Mouse (Mus musculus) neural tube, embryonic 12.5 days (tissue): ENCODE data around the gene Kctd18. TPM values are rescaled to one million over a fixed set of nuclear protein-coding genes. Genes with fewer than 3 reads are reported as not detected.
"Not testable (repeated sequence)": the region's sequence is repeated elsewhere in the genome, so short reads cannot be mapped to it uniquely, and the experiment has no call there.

ENCODE experiments used
- ATAC-seq: fragments of 200-750 bp; cut with Nextera tagmentation; 2 replicates; pipeline ENCODE4 v1.8.0; 2017; ENCODE audit warnings: low read depth, mild to moderate bottlenecking, moderate TSS enrichment, moderate library complexity; ENCODE audit not compliant: low FRiP score
- H3K27ac ChIP-seq: fragments of 300-500 bp; sonication (generic); 2 replicates; pipeline ENCODE4 v1.5.1; 2016
- H3K27me3 ChIP-seq: fragments of 300-500 bp; sonication (generic); replicated peaks from 2 replicates; pipeline ENCODE4 v1.6.1; 2016; ENCODE audit warnings: mild to moderate bottlenecking
- H3K36me3 ChIP-seq: fragments of 300-500 bp; sonication (generic); 2 replicates; pipeline ENCODE4 v1.6.1; 2016; ENCODE audit warnings: mild to moderate bottlenecking
- H3K4me1 ChIP-seq: fragments of 300-500 bp; sonication (generic); 2 replicates; pipeline ENCODE4 v1.6.1; 2016
- H3K4me2 ChIP-seq: fragments of 300-500 bp; sonication (generic); replicated peaks from 2 replicates; pipeline ENCODE4 v1.6.1; 2016; ENCODE audit warnings: mild to moderate bottlenecking
- H3K4me3 ChIP-seq: fragments of 300-500 bp; sonication (generic); 2 replicates; pipeline ENCODE4 v1.5.1; 2016
- H3K9ac ChIP-seq: fragments of 300-500 bp; sonication (generic); 2 replicates; pipeline ENCODE4 v1.6.1; 2016; ENCODE audit warnings: mild to moderate bottlenecking
- H3K9me3 ChIP-seq: fragments of 300-500 bp; sonication (generic); 2 replicates; pipeline ENCODE4 v1.6.1; 2016; ENCODE audit warnings: mild to moderate bottlenecking
- WGBS: fragments of 180-500 bp; shearing (Covaris S2); methylation state at CpG from one replicate; pipeline ENCODE4 v1.1.7; 2016; 5-methylcytosine and 5-hydroxymethylcytosine counted together
- polyA plus RNA-seq: library from polyadenylated mRNA; unstranded; fragments of >200 nt; fragmentation: Nextera tagmentation; extraction: Ambion mirVana; gene quantifications from 2 replicates; pipeline ENCODE4 v1.2.1, GENCODE M21; 2016

The Kctd18 gene
- polyA plus RNA-seq, result 26.0 and 26.5 TPM in 2 replicates

GRCm38 (mm10) chr1:58018856-58019255 lies at the start of gene Kctd18:
Kctd18 (minus strand) TSS chr1:58018956.
- ATAC-seq, result no peak
- WGBS, result 98% methylated on average over 7 of the region's 7 CpGs
- Histone ChIP-seq H3K4me1 (no peaks in the 10 kb centered on the region), H3K9me3 (no peaks in the 10 kb centered on the region), H3K27me3 (no peaks in the 10 kb centered on the region), H3K9ac (no peak within 1 kb of the TSS), H3K4me2 (no peak within 1 kb of the TSS), H3K4me3 (no peak within 1 kb of the TSS), H3K36me3 (peaks cover 50% of the 10 kb centered on the region), H3K27ac (no peak within 1 kb of the TSS)

DNA sequence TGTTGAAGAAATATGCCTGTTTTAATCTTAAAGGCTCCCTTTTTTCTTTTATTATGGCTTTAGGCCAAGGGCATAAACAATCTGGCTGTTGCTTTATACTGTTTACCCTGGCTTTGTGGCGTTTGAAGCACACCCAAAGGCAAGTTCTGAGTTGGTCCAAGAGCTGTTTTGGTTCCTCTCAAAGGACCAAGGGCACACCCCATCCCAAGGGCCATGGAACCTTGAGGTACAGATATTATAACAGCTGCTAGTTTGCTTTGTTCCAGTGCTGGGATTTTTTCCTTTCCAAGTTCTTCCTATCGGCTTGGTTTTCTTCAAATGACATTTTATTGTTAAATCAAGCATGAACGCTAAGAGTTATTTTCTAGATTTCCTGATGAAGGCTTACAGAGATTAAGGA lies 46.9 kb upstream of the Kctd18 start:
- no peak for ATAC-seq
- no peaks in the 10 kb centered on the region for H3K9me3 ChIP-seq
- H3K4me1 ChIP-seq, result no peaks in the 10 kb centered on the region
- no peaks in the 10 kb centered on the region for H3K27me3 ChIP-seq
- WGBS, result 82% methylated on average over 3 of the region's 3 CpGs
- no peak overlapping the region for H3K4me2 ChIP-seq
- H3K9ac ChIP-seq, result no peak overlapping the region
- H3K27ac ChIP-seq, result no peak overlapping the region
- no peak overlapping the region for H3K4me3 ChIP-seq
- no peaks in the 10 kb centered on the region for H3K36me3 ChIP-seq

DNA sequence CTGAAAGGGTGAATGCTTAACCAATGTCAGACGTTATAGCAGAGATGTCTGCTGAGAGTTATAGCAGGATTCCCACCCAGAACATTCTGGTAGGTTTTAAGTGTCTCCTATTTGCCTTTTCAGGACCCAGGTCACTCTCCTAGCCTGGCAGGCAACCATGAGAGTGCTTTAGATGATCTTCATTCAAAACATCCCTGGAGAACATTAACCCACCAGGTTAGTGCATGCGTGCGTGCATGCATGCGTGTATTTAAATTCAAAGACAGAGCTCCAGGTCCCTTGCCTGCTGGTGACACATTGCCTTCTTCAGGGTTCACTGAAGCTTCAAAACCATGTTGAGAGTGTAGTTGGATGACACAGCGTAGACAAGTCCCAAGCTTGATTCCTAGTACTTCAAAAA lies 46.4 kb upstream of the Kctd18 start:
- H3K4me2 ChIP-seq, result no peak overlapping the region
- no peaks in the 10 kb centered on the region for H3K27me3 ChIP-seq
- H3K36me3 ChIP-seq, result no peaks in the 10 kb centered on the region
- no peak for ATAC-seq
- H3K9me3 ChIP-seq, result no peaks in the 10 kb centered on the region
- no peak overlapping the region for H3K4me3 ChIP-seq
- no peaks in the 10 kb centered on the region for H3K4me1 ChIP-seq
- no peak overlapping the region for H3K27ac ChIP-seq
- WGBS, result 85% methylated on average over 5 of the region's 5 CpGs
- H3K9ac ChIP-seq, result no peak overlapping the region

- H3K36me3 ChIP-seq, result no peaks in the 10 kb centered on the region
- H3K4me3 ChIP-seq, result no peak overlapping the region
- WGBS, result 88% methylated on average over 7 of the region's 7 CpGs
- H3K4me1 ChIP-seq, result no peaks in the 10 kb centered on the region
- H3K4me2 ChIP-seq, result no peak overlapping the region
- no peaks in the 10 kb centered on the region for H3K9me3 ChIP-seq
- no peak overlapping the region for H3K9ac ChIP-seq
- no peak overlapping the region for H3K27ac ChIP-seq
- H3K27me3 ChIP-seq, result no peaks in the 10 kb centered on the region
- ATAC-seq, result no peak
Measured at GRCm38 (mm10) chr1:58062131-58062530, 43.4 kb upstream of the Kctd18 start.

DNA sequence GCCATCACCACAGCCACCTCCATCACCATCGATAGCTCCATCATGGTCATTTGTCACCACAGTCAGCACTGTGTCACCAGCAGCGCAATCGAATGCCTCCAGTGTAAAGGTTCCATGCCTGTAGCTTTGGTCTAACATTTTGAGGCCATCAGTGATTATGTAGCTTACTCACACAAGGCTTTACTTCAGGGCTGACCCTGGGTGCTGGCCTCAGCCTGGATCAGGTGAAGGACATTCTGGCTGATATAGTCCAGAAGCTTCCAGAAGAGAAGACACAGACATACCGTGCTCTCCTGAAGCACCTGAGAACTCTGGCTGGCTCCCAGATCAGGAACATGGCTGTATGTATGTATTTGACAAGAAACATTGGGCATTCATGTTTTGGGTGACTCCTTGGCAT lies 40.1 kb upstream of the Kctd18 start:
- 91% methylated on average over 4 of the region's 4 CpGs for WGBS
- H3K36me3 ChIP-seq, result no peaks in the 10 kb centered on the region
- H3K27me3 ChIP-seq, result no peaks in the 10 kb centered on the region
- no peak overlapping the region for H3K9ac ChIP-seq
- no peak overlapping the region for H3K4me3 ChIP-seq
- no peak overlapping the region for H3K27ac ChIP-seq
- H3K4me1 ChIP-seq, result no peaks in the 10 kb centered on the region
- no peaks in the 10 kb centered on the region for H3K9me3 ChIP-seq
- H3K4me2 ChIP-seq, result no peak overlapping the region
- ATAC-seq, result no peak

- no peak for ATAC-seq
- Histone ChIP-seq H3K4me1 (no peaks in the 10 kb centered on the region), H3K27me3 (no peaks in the 10 kb centered on the region), H3K4me3 (no peak overlapping the region), H3K4me2 (no peak overlapping the region), H3K27ac (no peak overlapping the region), H3K9ac (no peak overlapping the region), H3K9me3 (no peaks in the 10 kb centered on the region), H3K36me3 (no peaks in the 10 kb centered on the region)
- 88% methylated on average over 11 of the region's 11 CpGs for WGBS
Measured at GRCm38 (mm10) chr1:58056939-58057338, 38.2 kb upstream of the Kctd18 start.

DNA sequence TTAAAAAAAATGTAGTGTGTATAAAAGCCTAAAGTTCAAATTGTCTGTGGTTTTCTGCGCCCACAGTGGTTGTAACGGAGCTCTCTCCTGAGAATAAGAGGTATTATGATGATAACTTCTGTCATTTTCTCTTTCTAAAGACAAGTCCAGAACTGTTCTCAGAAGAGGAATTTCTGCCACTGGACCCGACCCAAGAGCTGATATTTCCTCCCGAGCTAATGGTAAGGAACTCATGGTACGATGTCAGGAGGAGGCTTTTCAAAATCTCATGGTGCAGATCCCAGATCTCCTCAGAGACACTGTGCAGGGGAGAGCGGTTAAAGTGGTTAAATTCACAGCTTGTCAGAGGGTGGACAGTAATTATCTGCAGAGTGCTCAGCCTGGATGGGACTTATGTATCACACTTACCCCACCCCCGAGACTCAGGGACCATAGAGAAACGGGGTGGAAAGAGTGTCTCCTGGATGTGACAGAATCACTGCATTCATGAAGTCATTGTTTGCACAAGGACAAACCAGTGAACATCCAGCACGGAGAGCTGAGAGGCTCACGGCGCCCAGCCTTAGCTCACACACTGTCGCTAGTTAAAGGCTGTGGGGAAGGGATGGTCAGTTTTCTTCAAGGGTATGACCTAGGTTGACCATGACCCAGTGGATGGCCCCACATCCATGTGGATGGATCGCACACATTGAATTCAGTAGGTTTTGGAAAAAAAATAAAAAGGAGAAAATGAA lies 37.5 kb upstream of the Kctd18 start:
- no peak overlapping the region for H3K4me2 ChIP-seq
- H3K9me3 ChIP-seq, result no peaks in the 10 kb centered on the region
- H3K4me1 ChIP-seq, result no peaks in the 10 kb centered on the region
- no peak overlapping the region for H3K27ac ChIP-seq
- no peak overlapping the region for H3K9ac ChIP-seq
- WGBS, result 83% methylated on average over 13 of the region's 13 CpGs
- H3K27me3 ChIP-seq, result no peaks in the 10 kb centered on the region
- no peak overlapping the region for H3K4me3 ChIP-seq
- no peak for ATAC-seq
- H3K36me3 ChIP-seq, result no peaks in the 10 kb centered on the region

- no peak overlapping the region for H3K9ac ChIP-seq
- no peaks in the 10 kb centered on the region for H3K27me3 ChIP-seq
- 0 out of 2 replicates have a peak, but pooled peaks have one; percentile 48 for ATAC-seq
- H3K36me3 ChIP-seq, result no peaks in the 10 kb centered on the region
- H3K9me3 ChIP-seq, result no peaks in the 10 kb centered on the region
- WGBS, result 86% methylated on average over 11 of the region's 11 CpGs
- no peak overlapping the region for H3K27ac ChIP-seq
- H3K4me3 ChIP-seq, result no peak overlapping the region
- H3K4me1 ChIP-seq, result no peaks in the 10 kb centered on the region
- H3K4me2 ChIP-seq, result no peak overlapping the region
Measured at GRCm38 (mm10) chr1:58055598-58055997, 36.8 kb upstream of the Kctd18 start.

DNA sequence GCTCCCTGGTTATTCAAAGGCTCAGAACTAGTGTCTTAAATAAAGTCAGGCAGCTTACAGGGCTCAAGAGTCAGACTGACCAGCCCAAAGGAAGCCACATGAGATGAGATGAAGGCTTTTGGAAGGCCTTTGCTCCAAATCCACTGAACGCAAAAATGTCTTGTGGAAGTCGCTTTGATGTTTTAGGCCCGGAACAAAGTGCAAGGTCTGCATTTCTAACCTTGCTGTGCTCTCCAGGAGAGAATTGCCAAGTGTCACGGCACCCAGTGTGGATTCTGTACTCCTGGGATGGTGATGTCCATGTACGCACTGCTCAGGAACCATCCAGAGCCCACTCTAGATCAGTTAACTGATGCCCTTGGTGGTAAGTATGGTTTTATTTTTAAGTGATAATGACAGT lies 30.4 kb upstream of the Kctd18 start:
- Histone ChIP-seq H3K9me3 (no peaks in the 10 kb centered on the region), H3K9ac (no peak overlapping the region), H3K27me3 (no peaks in the 10 kb centered on the region), H3K4me1 (no peaks in the 10 kb centered on the region; the same call in 1 of the 2 replicates), H3K36me3 (no peaks in the 10 kb centered on the region), H3K4me2 (no peak overlapping the region), H3K27ac (no peak overlapping the region), H3K4me3 (no peak overlapping the region)
- ATAC-seq, result no peak
- 89% methylated on average over 5 of the region's 5 CpGs for WGBS

- no peak overlapping the region for H3K27ac ChIP-seq
- no peak overlapping the region for H3K4me2 ChIP-seq
- ATAC-seq, result peak; percentile 66; the same call in 1 of the 2 replicates
Measured at GRCm38 (mm10) chr1:58046721-58047290, 28.1 kb upstream of the Kctd18 start.

GRCm38 (mm10) chr1:58045546-58045945 lies 26.8 kb upstream of the Kctd18 start:
- Histone ChIP-seq H3K27ac (no peak overlapping the region), H3K4me2 (no peak overlapping the region), H3K4me1 (no peaks in the 10 kb centered on the region; the same call in 1 of the 2 replicates), H3K27me3 (no peaks in the 10 kb centered on the region), H3K4me3 (no peak overlapping the region), H3K36me3 (no peaks in the 10 kb centered on the region), H3K9ac (no peak overlapping the region), H3K9me3 (no peaks in the 10 kb centered on the region)
- 68% methylated on average over 5 of the region's 5 CpGs for WGBS
- ATAC-seq, result no peak

More at GRCm38 (mm10) chr1:58046721-58047290, 28.1 kb upstream of the Kctd18 start:
- Histone ChIP-seq H3K9me3 (no peaks in the 10 kb centered on the region), H3K4me3 (no peak overlapping the region), H3K9ac (no peak overlapping the region), H3K27me3 (no peaks in the 10 kb centered on the region), H3K36me3 (no peaks in the 10 kb centered on the region), H3K4me1 (no peaks in the 10 kb centered on the region; the same call in 1 of the 2 replicates)
- WGBS, result 43% methylated on average over 3 of the region's 3 CpGs

GRCm38 (mm10) chr1:58045076-58045475 lies 26.3 kb upstream of the Kctd18 start:
- Histone ChIP-seq H3K27ac (no peak overlapping the region), H3K4me2 (no peak overlapping the region), H3K27me3 (no peaks in the 10 kb centered on the region), H3K4me3 (no peak overlapping the region), H3K9me3 (no peaks in the 10 kb centered on the region), H3K36me3 (no peaks in the 10 kb centered on the region), H3K9ac (no peak overlapping the region), H3K4me1 (no peaks in the 10 kb centered on the region; the same call in 1 of the 2 replicates)
- no peak for ATAC-seq
- 74% methylated on average over 3 of the region's 3 CpGs for WGBS

- not testable (repeated sequence) for H3K27me3 ChIP-seq, H3K36me3 ChIP-seq, H3K4me2 ChIP-seq, H3K9ac ChIP-seq, H3K4me3 ChIP-seq, H3K9me3 ChIP-seq, ATAC-seq, H3K27ac ChIP-seq, H3K4me1 ChIP-seq
- 96% methylated on average over 9 of the region's 9 CpGs for WGBS
Measured at GRCm38 (mm10) chr1:58037306-58037705, 18.6 kb upstream of the Kctd18 start.
